Mouse (Mus musculus) megakaryocyte, embryonic 14.5 days (primary cell): Measurements from ENCODE around the gene Morc4.

ENCODE experiments used
- FLI1 ChIP-seq: IDR thresholded peaks from 2 replicates; pipeline ENCODE4 v1.6.1; 2012; ENCODE audit warnings: low read length, inconsistent platforms, mixed read lengths
- GATA1 ChIP-seq: IDR thresholded peaks from 3 replicates; pipeline ENCODE4 v1.6.1; 2012; ENCODE audit warnings: mixed read lengths, low read length, inconsistent platforms, borderline replicate concordance

DNA sequence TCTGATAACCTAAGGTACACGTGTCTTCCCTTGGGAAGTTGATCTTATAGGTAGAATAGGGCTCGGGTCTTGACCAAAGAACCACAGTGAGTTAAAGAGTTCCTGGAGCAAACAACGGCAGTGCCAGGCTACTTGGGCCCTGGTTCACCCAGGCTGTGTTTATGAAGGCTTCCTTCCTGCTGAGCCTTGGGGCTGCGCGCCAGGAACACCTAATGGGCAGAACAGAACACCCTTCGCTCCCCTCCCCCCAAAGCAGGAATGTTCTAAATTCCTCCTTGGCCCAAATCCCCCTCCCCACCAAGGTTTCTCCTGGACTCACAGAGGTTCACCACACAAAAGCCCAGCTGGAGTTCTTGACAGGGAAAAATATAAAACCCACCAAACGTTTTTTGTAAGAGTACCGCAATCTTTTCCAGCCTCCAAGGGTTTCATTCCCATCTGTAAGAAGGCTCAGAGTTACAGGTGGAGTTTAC is 71.0 kb downstream of the Morc4 start, which contains the start of gene Cldn2:
- TF ChIP-seq GATA1, result no peak
- TF ChIP-seq FLI1, result no peak
